Mouse (Mus musculus) intestine, embryonic 15.5 days (tissue): ENCODE data around the gene Miga1. TPM values are rescaled to one million over a fixed set of nuclear protein-coding genes. Genes with fewer than 3 reads are reported as not detected.

Experiments used
- ATAC-seq: fragments of 200-750 bp; cut with Nextera tagmentation; 2 replicates; pipeline ENCODE4 v1.8.0; 2017; ENCODE audit warnings: moderate TSS enrichment, moderate library complexity
- H3K27ac ChIP-seq: fragments of 300-500 bp; sonication (generic); 2 replicates; pipeline ENCODE4 v1.5.1; 2015; ENCODE audit warnings: mild to moderate bottlenecking, inconsistent platforms
- H3K27me3 ChIP-seq: fragments of 300-500 bp; sonication (generic); replicated peaks from 2 replicates; pipeline ENCODE4 v1.6.1; 2015; ENCODE audit warnings: inconsistent platforms
- H3K36me3 ChIP-seq: fragments of 300-500 bp; sonication (generic); 2 replicates; pipeline ENCODE4 v1.6.1; 2015; ENCODE audit warnings: inconsistent platforms
- H3K4me1 ChIP-seq: fragments of 300-500 bp; sonication (generic); replicated peaks from 2 replicates; pipeline ENCODE4 v1.6.1; 2015; ENCODE audit warnings: inconsistent platforms
- H3K4me2 ChIP-seq: fragments of 300-500 bp; sonication (generic); replicated peaks from 2 replicates; pipeline ENCODE4 v1.6.1; 2015; ENCODE audit warnings: mild to moderate bottlenecking, inconsistent platforms
- H3K4me3 ChIP-seq: fragments of 300-500 bp; sonication (generic); replicated peaks from 2 replicates; pipeline ENCODE4 v1.5.1; 2015; ENCODE audit warnings: inconsistent platforms
- H3K9ac ChIP-seq: fragments of 300-500 bp; sonication (generic); 2 replicates; pipeline ENCODE4 v1.6.1; 2015; ENCODE audit warnings: inconsistent platforms
- H3K9me3 ChIP-seq: fragments of 300-500 bp; sonication (generic); 2 replicates; pipeline ENCODE4 v1.6.1; 2016; ENCODE audit warnings: inconsistent platforms
- WGBS: fragments of 180-500 bp; shearing (Covaris S2); methylation state at CpG from one replicate; pipeline ENCODE4 v1.1.7; 2015; 5-methylcytosine and 5-hydroxymethylcytosine counted together
- polyA plus RNA-seq: library from polyadenylated mRNA; unstranded; fragments of >200 nt; fragmentation: Nextera tagmentation; extraction: Ambion mirVana; gene quantifications from 2 replicates; pipeline ENCODE4 v1.2.1, GENCODE M21; 2015

Miga1 gene
- polyA plus RNA-seq, 1 experiment from 2014 or later, result 17.4 TPM

DNA sequence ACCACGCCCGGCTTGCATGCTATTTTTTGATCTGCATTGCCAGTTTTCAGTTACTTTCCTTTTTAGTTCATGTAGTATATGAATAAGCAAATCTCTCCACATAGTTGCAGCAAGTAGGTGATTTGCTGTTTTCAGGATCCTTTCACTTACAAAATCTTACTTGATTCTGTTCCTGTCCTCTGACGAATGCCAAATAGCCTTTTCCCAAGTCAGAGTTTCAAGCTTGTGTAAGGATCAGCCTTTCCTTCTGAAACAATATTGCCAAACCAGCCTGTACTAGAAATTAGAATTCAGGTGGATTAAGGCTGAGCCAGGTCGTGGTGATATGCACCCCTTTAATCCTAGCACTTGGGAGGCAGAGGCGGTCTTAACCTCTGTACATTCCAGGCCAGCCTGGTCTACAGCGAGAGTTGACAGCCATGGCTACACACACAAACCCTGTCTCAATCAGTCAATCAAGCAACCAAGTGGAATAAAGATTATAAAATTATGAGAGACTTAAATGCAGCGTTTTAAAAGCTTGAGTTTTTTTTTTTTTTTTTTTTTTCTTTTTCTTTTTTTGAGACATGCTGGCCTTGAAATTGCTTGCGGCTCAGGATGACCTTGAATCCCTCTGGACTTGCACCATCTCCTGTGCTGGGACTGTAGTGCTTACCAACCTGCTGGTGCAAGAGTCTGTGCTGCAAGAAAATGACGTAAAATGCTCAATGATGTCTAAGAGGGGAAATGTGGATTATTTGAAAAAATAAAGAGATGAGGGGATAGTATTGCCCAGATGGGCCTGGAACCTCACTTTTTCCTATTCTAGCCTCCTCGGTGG is 8.0 kb upstream of the Miga1 start:
- 85% methylated on average over 10 of the region's 10 CpGs for WGBS
- Histone ChIP-seq H3K36me3 (no peaks in the 10 kb centered on the region), H3K27me3 (no peaks in the 10 kb centered on the region), H3K9me3 (no peaks in the 10 kb centered on the region), H3K4me1 (peaks cover 24% of the 10 kb centered on the region), H3K4me3 (no peak overlapping the region), H3K27ac (no peak overlapping the region), H3K9ac (no peak overlapping the region), H3K4me2 (no peak overlapping the region)
- no peak for ATAC-seq

DNA sequence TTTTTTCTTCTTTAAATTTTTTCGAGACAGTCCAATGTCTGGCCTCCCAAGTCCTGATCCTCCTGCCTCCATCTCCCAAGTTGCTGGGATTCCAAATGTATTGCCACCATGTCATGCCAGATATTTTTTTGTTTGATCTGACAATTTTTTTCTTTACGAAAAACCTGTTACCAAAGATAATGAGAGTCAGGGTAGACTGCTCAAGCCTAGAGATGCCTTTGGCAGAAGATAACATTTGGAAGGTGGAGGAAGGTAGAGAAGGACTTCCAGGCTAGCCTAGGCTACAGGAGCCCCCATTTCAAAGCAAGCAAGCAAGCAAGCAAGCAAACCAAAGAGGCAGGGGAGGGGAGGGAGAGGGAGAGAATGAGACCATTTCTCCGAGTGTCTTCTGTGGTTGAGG is 7.0 kb upstream of the Miga1 start:
- Histone ChIP-seq H3K36me3 (no peaks in the 10 kb centered on the region), H3K27ac (no peak overlapping the region), H3K4me3 (peak overlapping the region; percentile 69), H3K4me1 (peaks cover 20% of the 10 kb centered on the region; the same call in 1 of the 2 replicates), H3K9ac (peak overlapping the region; percentile 82), H3K9me3 (no peaks in the 10 kb centered on the region), H3K27me3 (no peaks in the 10 kb centered on the region), H3K4me2 (peak overlapping the region; percentile 60)
- no peak for ATAC-seq
- 40% methylated on average over 3 of the region's 3 CpGs for WGBS

DNA sequence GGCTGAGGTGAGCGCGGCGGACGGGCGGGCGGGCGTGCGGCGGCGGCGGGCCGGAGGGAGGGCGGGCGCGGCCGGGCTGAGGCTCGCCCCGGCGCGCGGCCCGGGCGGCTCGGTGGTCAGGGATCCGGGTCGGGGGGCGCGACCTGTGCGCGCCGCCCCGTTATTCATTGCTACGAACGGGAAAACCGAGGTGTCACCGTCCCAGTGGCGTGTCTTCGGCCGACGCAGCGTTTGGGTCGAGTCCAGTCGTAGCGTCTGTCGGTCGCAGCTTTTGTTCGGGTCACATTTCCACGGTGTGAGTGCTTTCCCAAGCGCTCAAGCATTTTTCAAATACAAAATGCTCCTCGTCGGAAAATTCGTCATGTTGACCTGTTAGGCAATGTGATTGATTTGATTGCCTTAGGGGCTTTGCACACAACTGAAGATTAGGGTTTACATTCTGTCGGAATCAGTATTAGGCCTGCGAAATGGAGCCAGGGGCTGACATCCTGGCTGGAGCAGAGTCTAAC is 6.5 kb upstream of the Miga1 start:
- no peaks in the 10 kb centered on the region for H3K36me3 ChIP-seq
- no peaks in the 10 kb centered on the region for H3K27me3 ChIP-seq
- ATAC-seq, result peak; percentile 70
- peak overlapping the region; percentile 82 for H3K9ac ChIP-seq
- peak overlapping the region; percentile 76 for H3K27ac ChIP-seq
- H3K9me3 ChIP-seq, result no peaks in the 10 kb centered on the region
- 1% methylated on average over 45 of the region's 54 CpGs for WGBS
- peak overlapping the region; percentile 69 for H3K4me3 ChIP-seq
- peaks cover 20% of the 10 kb centered on the region; the same call in 1 of the 2 replicates for H3K4me1 ChIP-seq
- peak overlapping the region; percentile 60 for H3K4me2 ChIP-seq

DNA sequence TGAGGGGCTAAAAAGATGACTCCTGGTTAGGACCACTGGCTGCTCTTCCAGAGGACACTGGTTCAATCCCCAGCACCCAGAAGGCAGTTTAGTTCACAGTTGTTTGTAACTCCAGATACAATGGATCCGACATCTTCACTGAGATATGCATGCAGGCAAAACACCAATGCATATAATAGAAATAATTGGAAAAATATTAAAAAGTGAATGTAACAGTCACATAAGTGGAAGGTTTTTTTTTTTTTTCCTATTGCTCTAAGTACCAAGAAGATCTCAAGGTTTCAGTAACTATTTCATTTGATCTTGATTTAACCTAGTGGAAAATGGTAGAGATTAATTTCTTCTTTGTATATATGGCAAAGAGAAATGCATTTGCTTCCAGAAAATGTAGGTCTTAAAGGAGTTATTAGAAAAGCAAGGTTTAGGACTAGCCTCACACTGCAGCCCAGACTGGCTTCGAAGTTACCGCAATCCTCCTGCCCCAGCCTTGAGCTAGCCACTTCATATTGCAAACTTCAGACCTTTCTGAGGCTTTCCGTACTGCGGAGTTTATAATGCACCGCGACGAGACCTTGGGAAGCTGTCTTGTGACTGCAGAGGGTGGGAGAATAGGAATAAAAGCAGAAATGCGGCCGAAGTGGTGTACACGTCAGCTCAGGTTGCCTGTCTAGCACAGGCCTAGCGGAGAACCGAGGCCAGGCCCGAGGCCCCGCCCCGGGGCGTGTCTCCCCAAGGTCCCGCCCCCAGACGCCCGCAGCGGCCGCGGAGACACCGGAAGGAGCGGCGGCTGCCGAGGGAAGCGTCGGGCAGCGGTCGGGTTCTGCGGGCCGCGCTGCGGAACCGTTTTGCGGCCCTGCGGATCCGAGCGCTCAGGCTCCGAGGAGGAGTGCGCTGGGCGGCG is 5.8 kb upstream of the Miga1 start, which contains the start of gene Usp33:
TSS of gene Usp33 (plus strand) at position 747 of the 901 bp plus-strand sequence.
- Histone ChIP-seq H3K9me3 (no peaks in the 10 kb centered on the region), H3K4me1 (peaks cover 17% of the 10 kb centered on the region; the same call in 1 of the 2 replicates), H3K36me3 (no peaks in the 10 kb centered on the region), H3K27ac (peak within 1 kb of the TSS; percentile 76), H3K27me3 (no peaks in the 10 kb centered on the region), H3K4me2 (peak within 1 kb of the TSS; percentile 60), H3K9ac (peak within 1 kb of the TSS; percentile 82), H3K4me3 (peak within 1 kb of the TSS; percentile 69)
- peak; percentile 98 for ATAC-seq
- WGBS, result 6% methylated on average over 44 of the region's 44 CpGs

DNA sequence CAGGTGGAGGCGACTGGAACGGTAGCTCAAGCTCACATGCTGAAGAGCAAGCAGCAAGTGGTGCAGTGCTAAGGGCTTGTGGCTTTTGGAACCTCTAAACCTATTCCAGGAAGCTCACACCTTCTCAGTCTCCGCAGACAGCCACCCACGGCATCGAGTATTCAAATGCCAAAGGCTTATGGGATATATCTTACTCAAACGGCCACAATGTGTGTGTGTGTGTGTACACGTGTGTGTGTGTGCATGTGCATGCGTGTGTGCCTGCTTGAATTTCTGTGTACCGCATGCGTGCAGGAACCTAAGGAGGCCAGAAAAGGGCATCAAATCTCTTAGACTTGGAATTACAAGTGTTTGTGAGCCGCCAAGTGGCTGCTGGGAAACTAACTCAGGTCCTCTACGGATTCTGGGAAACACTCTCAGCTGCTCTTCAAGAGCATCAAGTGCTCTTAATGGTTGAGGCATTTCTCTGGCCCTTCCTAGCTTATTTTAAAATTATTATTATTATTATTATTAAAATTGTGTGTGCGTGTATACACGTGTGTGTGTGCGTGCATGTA is 2.8 kb upstream of the Miga1 start:
- no peak overlapping the region for H3K9ac ChIP-seq
- H3K4me2 ChIP-seq, result no peak overlapping the region
- ATAC-seq, result no peak
- H3K27ac ChIP-seq, result no peak overlapping the region
- 88% methylated on average over 15 of the region's 15 CpGs for whole genome bisulfite sequencing
- H3K4me3 ChIP-seq, result no peak overlapping the region
- H3K27me3 ChIP-seq, result no peaks in the 10 kb centered on the region
- H3K36me3 ChIP-seq, result no peaks in the 10 kb centered on the region
- H3K4me1 ChIP-seq, result 0 out of 2 replicates have a peak, but pooled peaks cover 8% of the 10 kb centered on the region
- H3K9me3 ChIP-seq, result no peaks in the 10 kb centered on the region

DNA sequence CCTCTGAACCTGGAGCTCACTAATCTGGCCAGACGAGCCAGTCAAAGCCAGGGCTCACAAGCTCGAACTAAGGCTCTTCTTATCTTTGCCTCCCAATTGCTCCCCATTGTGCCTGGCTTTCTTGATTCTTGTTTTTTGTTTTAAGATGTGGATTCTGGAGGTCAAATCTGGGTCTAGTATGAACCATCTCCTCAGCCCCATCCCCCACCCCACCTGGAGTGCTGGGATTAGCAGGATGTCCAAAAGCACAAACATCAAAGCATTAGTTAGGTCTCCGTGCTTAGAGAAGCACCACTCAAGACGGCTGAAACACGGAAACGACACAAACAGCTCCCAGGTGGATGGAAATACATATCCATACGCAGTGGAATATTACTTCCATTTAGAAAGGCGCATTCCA is 4.1 kb downstream of the Miga1 start:
- Histone ChIP-seq H3K36me3 (peaks cover 14% of the 10 kb centered on the region), H3K9me3 (no peaks in the 10 kb centered on the region)

DNA sequence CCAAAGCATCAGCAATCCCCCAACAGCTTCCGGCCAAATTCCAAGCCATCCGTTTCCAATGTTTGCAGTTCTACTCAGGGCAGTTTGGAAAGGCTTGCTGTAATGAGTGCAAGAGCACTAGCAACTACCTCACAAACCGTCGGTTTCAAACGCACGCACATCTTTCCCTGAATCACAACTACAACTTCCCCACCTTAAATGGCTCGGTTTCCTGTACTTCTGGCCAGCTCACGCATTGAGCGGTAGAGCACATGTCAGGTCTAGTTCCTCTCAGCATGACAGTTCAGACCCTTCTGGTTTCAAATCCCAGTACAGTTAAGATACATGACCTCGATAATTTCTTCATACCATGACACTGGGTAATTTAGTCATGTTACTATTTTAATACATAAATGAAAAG is 6.6 kb downstream of the Miga1 start:
- 91% methylated on average over 10 of the region's 10 CpGs for WGBS
- ATAC-seq, result no peak
- no peaks in the 10 kb centered on the region for H3K4me1 ChIP-seq

More for the DNA sequence above, 4.1 kb downstream of the Miga1 start:
- no peak overlapping the region for H3K4me3 ChIP-seq
- H3K27me3 ChIP-seq, result no peaks in the 10 kb centered on the region
- 78% methylated on average over 8 of the region's 8 CpGs for WGBS
- no peak overlapping the region for H3K27ac ChIP-seq
- H3K9ac ChIP-seq, result no peak overlapping the region
- ATAC-seq, result no peak
- 0 out of 2 replicates have a peak, but pooled peaks cover 5% of the 10 kb centered on the region for H3K4me1 ChIP-seq
- H3K4me2 ChIP-seq, result no peak overlapping the region

DNA sequence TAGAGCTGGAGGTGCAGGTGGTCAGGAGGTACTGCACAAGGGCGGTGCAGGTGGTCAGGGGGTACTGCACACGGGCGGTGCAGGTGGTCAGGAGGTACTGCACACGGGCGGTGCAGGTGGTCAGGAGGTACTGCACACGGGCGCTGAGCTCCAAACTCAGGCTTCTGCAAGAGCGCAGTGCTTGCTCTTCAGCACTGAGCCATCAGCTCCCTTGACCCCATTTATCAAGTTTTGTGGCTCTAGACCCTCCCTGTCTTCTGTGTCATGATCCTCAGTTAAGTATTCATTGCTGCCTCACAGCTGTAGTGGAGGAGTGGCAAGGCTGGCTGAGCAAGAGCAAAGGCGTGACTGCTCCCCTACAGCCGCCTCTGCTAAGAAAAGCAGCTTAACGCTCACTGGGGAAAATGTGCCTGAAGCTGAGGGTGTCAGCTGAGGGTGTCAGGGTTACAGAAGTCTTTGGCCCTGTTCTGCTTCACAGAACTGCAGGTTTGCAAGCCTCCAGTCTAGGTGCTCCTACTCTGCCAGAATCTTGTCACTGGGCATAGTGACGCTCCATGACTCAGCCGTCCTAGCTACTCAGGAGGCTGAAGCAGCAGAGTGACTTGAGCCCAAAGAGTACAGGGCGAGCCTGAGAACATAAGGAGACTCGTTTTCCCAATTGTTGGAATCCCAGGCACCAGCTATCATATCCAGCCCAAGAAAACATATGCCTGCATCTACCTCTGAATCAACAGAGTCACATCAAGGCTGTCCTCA is 7.5 kb downstream of the Miga1 start:
- H3K4me1 ChIP-seq, result no peaks in the 10 kb centered on the region

More for the DNA sequence above, 6.6 kb downstream of the Miga1 start:
- no peak overlapping the region for H3K4me2 ChIP-seq
- H3K27me3 ChIP-seq, result no peaks in the 10 kb centered on the region
- no peaks in the 10 kb centered on the region for H3K9me3 ChIP-seq
- H3K9ac ChIP-seq, result no peak overlapping the region
- peaks cover 14% of the 10 kb centered on the region for H3K36me3 ChIP-seq
- no peak overlapping the region for H3K4me3 ChIP-seq
- no peak overlapping the region for H3K27ac ChIP-seq

DNA sequence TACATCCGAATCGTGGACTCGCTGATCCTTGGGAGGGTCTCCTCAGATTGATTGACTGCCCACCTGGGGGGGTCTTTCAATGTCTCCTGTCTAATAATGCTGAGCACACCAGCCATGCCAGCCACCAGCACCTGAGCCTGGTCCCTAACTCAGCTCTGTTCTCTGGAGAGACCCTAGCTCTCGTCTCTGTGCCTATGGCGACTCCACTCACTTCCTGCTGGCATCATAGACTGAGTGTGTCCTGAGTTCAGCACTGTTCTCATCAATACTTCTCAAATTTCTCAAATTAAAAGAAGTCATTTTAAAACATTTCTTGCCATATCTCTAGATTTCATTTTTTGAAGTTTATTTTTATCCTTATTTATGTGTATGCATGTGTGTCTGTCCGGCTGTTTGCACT is 8.1 kb downstream of the Miga1 start:
- Histone ChIP-seq H3K9ac (no peak overlapping the region), H3K9me3 (no peaks in the 10 kb centered on the region), H3K36me3 (peaks cover 12% of the 10 kb centered on the region), H3K4me2 (no peak overlapping the region), H3K27ac (no peak overlapping the region), H3K4me1 (no peaks in the 10 kb centered on the region), H3K4me3 (no peak overlapping the region), H3K27me3 (no peaks in the 10 kb centered on the region)
- no peak for ATAC-seq
- 95% methylated on average over 6 of the region's 6 CpGs for WGBS

More for the DNA sequence above, 7.5 kb downstream of the Miga1 start:
- Histone ChIP-seq H3K27ac (no peak overlapping the region), H3K4me3 (no peak overlapping the region), H3K4me2 (no peak overlapping the region), H3K36me3 (peaks cover 14% of the 10 kb centered on the region), H3K27me3 (no peaks in the 10 kb centered on the region), H3K9me3 (no peaks in the 10 kb centered on the region), H3K9ac (no peak overlapping the region)
- peak; percentile 15; the same call in 1 of the 2 replicates for ATAC-seq
- WGBS, result 89% methylated on average over 15 of the region's 15 CpGs

DNA sequence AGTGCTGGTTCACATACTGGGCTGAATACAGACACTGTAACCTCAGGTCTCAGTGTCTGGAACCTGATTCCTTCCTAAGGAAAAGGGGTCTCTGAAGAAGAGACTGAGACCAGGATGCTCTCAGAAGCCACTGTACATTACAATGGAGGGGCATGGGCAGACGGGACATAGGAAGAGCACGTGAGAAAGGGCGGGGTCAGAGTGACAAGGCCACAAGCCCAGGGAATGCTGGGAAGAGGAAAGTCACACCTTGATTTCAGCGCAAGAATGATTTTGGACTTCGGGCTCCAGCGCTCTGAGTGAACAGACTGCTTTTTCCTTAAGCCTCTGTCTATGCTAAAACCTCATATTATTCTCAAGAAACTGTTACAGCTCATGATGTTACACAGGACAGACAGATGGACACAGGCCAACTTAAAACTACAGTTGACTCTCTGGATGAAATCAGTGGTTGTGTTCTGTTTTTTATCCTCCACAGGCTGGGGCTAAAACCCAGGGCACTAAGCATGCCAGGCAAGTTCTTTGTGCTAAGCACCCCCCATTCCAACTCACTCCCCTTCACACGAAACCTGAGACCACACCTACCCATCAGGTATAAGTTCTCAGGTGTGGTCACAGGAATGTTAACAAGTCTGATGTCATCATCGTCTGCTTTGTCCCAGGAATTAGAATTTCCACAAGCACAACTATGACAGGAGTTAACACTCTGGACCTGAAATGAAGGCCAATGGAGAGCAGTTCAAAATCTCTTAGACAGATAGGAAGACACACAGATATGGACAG is 18.3 kb downstream of the Miga1 start:
- no peaks in the 10 kb centered on the region for H3K4me1 ChIP-seq
- no peaks in the 10 kb centered on the region for H3K27me3 ChIP-seq
- H3K4me2 ChIP-seq, result no peak overlapping the region
- WGBS, result 73% methylated on average over 8 of the region's 8 CpGs
- no peaks in the 10 kb centered on the region for H3K9me3 ChIP-seq
- H3K27ac ChIP-seq, result peak overlapping the region; percentile 7; the same call in 1 of the 2 replicates
- H3K4me3 ChIP-seq, result no peak overlapping the region
- H3K36me3 ChIP-seq, result no peaks in the 10 kb centered on the region
- H3K9ac ChIP-seq, result no peak overlapping the region
- peak; percentile 80 for ATAC-seq
